Mouse (Mus musculus) hindbrain, embryonic 10.5 days (tissue): ENCODE measurements at regions not wholly inside any gene's neighbourhood (a gene's known extent, or its start where the extent isn't known, plus 50 kb on each side); places are given as distances from the start of the nearest gene placed in this dataset.

Experiments used
- DNase-seq: peaks from one replicate; pipeline ENCODE4 v3.0.0-alpha.2; 2017; ENCODE audit warnings: low spot score
- H3K27ac ChIP-seq: fragments of 300-500 bp; sonication (generic); 2 replicates; pipeline ENCODE4 v1.5.1; 2016; ENCODE audit warnings: mild to moderate bottlenecking, moderate library complexity
- H3K27me3 ChIP-seq: fragments of 300-500 bp; sonication (generic); 2 replicates; pipeline ENCODE4 v1.6.1; 2016; ENCODE audit warnings: mild to moderate bottlenecking; ENCODE audit not compliant: poor library complexity, insufficient read depth, severe bottlenecking
- H3K36me3 ChIP-seq: fragments of 300-500 bp; sonication (generic); 2 replicates; pipeline ENCODE4 v1.6.1; 2016; ENCODE audit warnings: mild to moderate bottlenecking, moderate library complexity
- H3K4me1 ChIP-seq: fragments of 300-500 bp; sonication (generic); replicated peaks from 2 replicates; pipeline ENCODE4 v1.6.1; 2016; ENCODE audit warnings: mild to moderate bottlenecking
- H3K4me3 ChIP-seq: fragments of 300-500 bp; sonication (generic); 2 replicates; pipeline ENCODE4 v1.5.1; 2016; ENCODE audit warnings: mild to moderate bottlenecking, moderate library complexity
- H3K9me3 ChIP-seq: fragments of 300-500 bp; sonication (generic); 2 replicates; pipeline ENCODE4 v1.6.1; 2016; ENCODE audit warnings: mild to moderate bottlenecking, moderate library complexity
- WGBS: fragments of 180-500 bp; shearing (Covaris S2); methylation state at CpG from one replicate; pipeline ENCODE4 v1.1.7; 2016; 5-methylcytosine and 5-hydroxymethylcytosine counted together

- peaks cover 42% of the 10 kb centered on the region for H3K4me1 ChIP-seq
- peaks cover 18% of the 10 kb centered on the region; the same call in 1 of the 2 replicates for H3K27me3 ChIP-seq
- no peaks in the 10 kb centered on the region for H3K9me3 ChIP-seq
- no peaks in the 10 kb centered on the region for H3K36me3 ChIP-seq
- H3K27ac ChIP-seq = no peak overlapping the region
- no peak for DNase-seq
- no peak overlapping the region for H3K4me3 ChIP-seq
- 67% methylated on average over 7 of the region's 7 CpGs for WGBS
Measured at GRCm38 (mm10) chr13:44625792-44626191, 103.5 kb upstream of the Jarid2 start.

DNA sequence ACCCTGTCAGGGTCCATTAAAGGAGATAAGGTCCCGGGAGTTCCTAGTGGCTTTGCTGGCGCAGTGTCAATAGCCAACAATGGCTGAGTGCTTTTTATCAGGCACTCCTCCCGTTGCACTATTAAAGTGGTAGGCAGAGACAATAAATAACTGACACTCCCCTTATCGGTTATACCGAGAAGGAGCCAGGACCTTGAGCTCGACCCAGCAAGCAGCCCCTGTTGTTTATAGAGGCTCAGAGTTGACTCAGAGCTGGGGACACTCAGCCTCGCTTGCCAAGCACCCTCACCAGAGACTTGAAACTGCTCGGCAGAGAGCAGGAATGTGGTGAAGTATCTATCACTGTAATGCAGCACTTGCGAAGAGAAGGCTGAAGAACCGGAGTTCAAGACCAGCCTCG is 102.5 kb upstream of the Jarid2 start:
- no peaks in the 10 kb centered on the region for H3K9me3 ChIP-seq
- DNase-seq = no peak
- no peak overlapping the region for H3K4me3 ChIP-seq
- H3K4me1 ChIP-seq = peaks cover 42% of the 10 kb centered on the region
- H3K36me3 ChIP-seq = no peaks in the 10 kb centered on the region
- H3K27me3 ChIP-seq = peaks cover 18% of the 10 kb centered on the region; the same call in 1 of the 2 replicates
- no peak overlapping the region for H3K27ac ChIP-seq
- WGBS = 52% methylated on average over 11 of the region's 11 CpGs

- no peak for DNase-seq
- Histone ChIP-seq H3K4me3 (no peak overlapping the region), H3K27ac (0 out of 2 replicates have a peak overlapping the region, but pooled peaks have one; percentile 17), H3K27me3 (0 out of 2 replicates have a peak, but pooled peaks cover 9% of the 10 kb centered on the region), H3K36me3 (no peaks in the 10 kb centered on the region), H3K4me1 (peaks cover 25% of the 10 kb centered on the region), H3K9me3 (no peaks in the 10 kb centered on the region)
- 64% methylated on average over 6 of the region's 6 CpGs for WGBS
Measured at GRCm38 (mm10) chr13:44630061-44630460, 99.2 kb upstream of the Jarid2 start.

- peak overlapping the region; percentile 75; the same call in 1 of the 2 replicates for H3K27ac ChIP-seq
- WGBS = 5% methylated on average over 11 of the region's 11 CpGs
- no peaks in the 10 kb centered on the region for H3K9me3 ChIP-seq
- DNase-seq = no peak
- H3K27me3 ChIP-seq = no peaks in the 10 kb centered on the region
- H3K36me3 ChIP-seq = no peaks in the 10 kb centered on the region
- H3K4me3 ChIP-seq = peak overlapping the region; percentile 24
- peaks cover 25% of the 10 kb centered on the region for H3K4me1 ChIP-seq
Measured at GRCm38 (mm10) chr13:44634616-44635015, 94.7 kb upstream of the Jarid2 start.

DNA sequence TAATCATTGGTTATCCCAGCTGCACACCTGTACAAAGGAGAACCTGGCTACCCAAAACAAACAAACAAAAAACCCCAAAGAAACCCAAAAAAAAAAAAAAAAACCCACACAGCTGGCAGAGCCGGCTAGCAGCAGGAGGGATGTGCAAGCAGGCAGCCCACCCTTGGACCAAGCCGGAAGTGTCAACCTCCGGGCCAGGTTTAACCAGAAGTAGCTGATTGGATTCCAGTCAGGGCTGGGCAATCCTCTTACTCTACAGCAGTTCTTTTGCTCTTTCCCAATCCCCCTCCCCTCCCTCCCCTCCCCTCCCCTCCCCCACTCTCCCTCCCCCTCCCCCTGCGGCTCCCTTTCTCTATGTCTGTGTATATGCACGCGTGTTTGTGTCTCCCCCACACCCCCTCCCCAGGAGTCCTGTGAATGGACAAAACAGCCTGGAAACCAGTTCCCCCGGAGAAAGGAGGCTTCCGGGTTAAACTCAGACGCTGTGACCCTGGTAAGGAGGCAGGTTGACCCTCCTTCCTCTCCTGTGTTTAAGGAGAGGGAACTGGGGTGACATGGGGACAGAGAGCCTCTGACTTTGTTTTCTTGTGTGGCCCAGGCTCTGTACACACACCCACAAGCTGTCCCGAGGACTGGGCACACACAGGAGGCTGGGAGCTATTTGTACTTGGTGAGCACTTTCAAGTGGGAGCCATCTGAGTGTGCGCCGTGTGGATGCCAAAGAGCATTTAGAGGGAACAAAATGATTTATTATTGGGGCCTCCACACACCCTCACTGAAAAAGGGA is 93.9 kb upstream of the Jarid2 start:
- Histone ChIP-seq H3K9me3 (no peaks in the 10 kb centered on the region), H3K4me3 (peak overlapping the region; percentile 24), H3K27me3 (no peaks in the 10 kb centered on the region), H3K27ac (peak overlapping the region; percentile 66; the same call in 1 of the 2 replicates), H3K36me3 (no peaks in the 10 kb centered on the region), H3K4me1 (peaks cover 21% of the 10 kb centered on the region)
- peak; percentile 39 for DNase-seq
- WGBS = 10% methylated on average over 11 of the region's 12 CpGs

- 16% methylated on average over 2 of the region's 2 CpGs for WGBS
- Histone ChIP-seq H3K4me1 (peaks cover 21% of the 10 kb centered on the region), H3K27me3 (no peaks in the 10 kb centered on the region), H3K4me3 (no peak overlapping the region), H3K27ac (no peak overlapping the region), H3K36me3 (no peaks in the 10 kb centered on the region), H3K9me3 (no peaks in the 10 kb centered on the region)
- DNase-seq = no peak
Measured at GRCm38 (mm10) chr13:44636008-44636335, 93.3 kb upstream of the Jarid2 start.

DNA sequence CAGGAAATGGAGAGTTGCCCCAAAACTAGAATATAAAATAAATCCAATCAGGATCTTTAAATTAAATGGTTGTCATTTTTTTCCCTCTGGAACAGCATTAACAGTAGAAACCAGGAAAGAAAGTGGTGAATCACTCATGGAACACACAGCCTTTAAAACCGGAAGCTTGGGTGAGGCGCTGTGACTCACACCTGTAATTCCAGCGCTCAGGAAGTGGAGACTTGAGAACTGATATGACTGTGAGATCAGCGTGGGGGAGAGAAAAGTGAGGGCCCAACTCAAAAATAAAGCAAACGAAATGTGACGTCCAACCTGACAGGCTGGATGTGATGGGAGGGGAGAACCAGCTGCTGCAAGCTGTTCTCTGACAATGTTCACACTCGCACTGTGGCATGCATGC is 86.9 kb upstream of the Jarid2 start:
- no peaks in the 10 kb centered on the region for H3K4me1 ChIP-seq
- DNase-seq = no peak
- H3K27ac ChIP-seq = no peak overlapping the region
- no peaks in the 10 kb centered on the region for H3K9me3 ChIP-seq
- H3K4me3 ChIP-seq = no peak overlapping the region
- H3K27me3 ChIP-seq = peaks cover 3% of the 10 kb centered on the region; the same call in 1 of the 2 replicates
- no peaks in the 10 kb centered on the region for H3K36me3 ChIP-seq
- WGBS = 86% methylated on average over 7 of the region's 7 CpGs

DNA sequence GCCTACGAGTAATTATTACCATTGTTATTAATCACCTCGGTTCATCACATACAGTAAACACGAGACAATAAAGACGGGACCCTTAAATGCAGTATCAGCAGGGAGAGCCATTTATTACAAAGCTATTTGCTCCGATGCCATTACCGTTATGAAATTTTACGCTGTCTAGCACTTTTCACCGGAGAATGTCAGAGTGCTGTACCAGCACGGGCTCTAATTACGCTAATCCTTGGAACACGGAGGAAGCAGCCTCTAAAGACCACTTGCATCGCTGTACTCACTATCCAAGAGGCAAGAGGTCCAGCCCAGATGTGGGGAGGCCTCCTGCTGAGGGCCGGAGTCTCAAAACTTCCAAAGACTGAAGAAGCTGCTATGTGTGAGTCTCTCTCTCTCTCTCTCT is 79.2 kb upstream of the Jarid2 start:
- Histone ChIP-seq H3K4me1 (peaks cover 20% of the 10 kb centered on the region), H3K9me3 (no peaks in the 10 kb centered on the region), H3K27me3 (peaks cover 37% of the 10 kb centered on the region), H3K27ac (no peak overlapping the region), H3K4me3 (no peak overlapping the region), H3K36me3 (no peaks in the 10 kb centered on the region)
- no peak for DNase-seq
- 37% methylated on average over 13 of the region's 13 CpGs for WGBS

DNA sequence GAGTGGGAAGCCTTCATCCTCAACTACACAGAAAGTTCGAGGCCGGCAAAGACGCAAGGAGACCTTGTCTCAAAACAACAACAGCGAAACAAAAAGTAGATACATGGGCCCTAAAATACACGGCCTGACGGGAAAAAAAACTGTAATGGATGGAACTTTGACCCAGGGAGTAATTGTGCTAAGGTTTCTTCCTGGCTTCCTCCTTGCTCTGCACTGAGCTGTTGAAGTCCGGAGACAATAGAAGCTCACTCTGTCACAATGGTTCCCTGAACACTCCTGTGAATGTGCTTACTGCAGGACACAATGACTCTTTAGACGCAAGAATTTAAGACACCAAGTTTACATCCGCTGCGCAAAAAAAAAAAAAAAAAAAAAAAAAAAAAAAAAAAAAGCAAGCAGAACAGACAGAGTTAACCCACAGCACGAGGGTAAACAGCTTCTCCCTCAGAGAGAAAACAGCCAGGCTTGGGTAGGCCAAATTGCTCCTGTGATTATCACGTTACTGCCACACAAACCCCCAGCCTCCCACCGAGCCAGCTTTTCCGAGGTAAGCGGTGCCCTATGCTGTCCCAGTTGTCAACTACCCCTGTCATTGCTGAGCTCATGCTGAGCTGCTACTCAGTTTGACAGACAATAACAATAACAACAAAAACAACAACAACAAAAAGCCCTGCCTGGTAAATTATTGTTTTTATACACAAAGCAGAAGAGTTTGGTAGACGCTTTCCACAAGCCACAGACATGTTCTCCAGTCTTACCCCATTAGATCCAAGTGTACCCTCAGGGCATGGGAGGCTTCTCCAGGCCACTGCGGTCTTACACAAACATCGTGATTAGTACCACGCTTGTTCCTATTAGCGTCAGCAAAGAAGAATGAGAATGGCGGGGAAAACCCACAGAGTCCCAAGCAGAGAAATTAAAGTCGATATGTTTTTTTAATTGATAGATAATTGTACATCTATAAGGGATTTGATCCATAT is 77.7 kb upstream of the Jarid2 start:
- no peak overlapping the region for H3K27ac ChIP-seq
- H3K4me3 ChIP-seq = no peak overlapping the region
- 9% methylated on average over 22 of the region's 22 CpGs for WGBS
- peaks cover 20% of the 10 kb centered on the region for H3K4me1 ChIP-seq
- peaks cover 37% of the 10 kb centered on the region for H3K27me3 ChIP-seq
- no peaks in the 10 kb centered on the region for H3K9me3 ChIP-seq
- no peak for DNase-seq
- no peaks in the 10 kb centered on the region for H3K36me3 ChIP-seq

DNA sequence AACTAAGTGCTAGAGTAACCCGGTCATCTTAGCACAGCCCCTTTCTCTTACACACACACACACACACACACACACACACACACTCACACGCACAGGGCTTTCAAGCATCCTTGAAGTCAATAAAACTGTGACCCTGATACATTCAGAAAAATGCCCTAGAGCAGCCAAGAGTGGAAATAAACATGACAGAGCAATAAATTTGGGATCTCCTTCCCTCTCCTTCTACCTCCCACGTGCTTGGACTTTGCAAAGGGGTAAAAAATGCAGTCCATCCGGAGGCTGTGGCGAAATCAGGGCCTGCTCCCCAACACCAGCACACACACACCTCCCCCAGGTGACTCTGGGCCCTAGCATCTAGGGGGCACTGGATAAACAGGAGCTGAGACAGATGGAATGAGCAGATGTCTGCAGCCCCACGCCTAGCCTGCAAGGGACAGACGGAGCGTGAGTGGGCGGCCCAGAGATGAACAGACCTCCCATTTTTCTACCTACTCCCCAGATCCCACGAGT is 71.3 kb upstream of the Jarid2 start:
- Histone ChIP-seq H3K4me3 (no peak overlapping the region), H3K27me3 (no peaks in the 10 kb centered on the region), H3K9me3 (no peaks in the 10 kb centered on the region), H3K36me3 (no peaks in the 10 kb centered on the region), H3K4me1 (peaks cover 11% of the 10 kb centered on the region), H3K27ac (no peak overlapping the region)
- DNase-seq = no peak
- WGBS = 61% methylated on average over 10 of the region's 10 CpGs

DNA sequence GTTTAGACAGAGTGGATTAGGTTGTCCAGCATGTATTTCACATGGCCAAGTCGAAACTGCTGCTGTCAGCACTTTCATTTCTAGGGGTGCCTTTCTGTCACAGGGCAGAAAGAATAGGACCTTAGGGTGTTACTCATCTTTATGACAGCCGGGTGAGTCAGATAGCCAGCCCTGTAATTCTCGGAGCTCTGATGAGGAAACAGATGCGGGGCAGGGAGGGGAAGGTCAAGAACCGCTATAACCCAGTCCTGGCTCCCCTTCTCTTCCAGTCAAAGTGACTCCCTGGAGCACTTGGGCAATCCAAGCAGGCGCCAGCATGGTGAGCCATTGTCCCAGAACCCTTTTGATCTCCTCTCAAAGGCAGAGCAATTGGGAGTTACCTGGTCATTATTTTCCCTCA is 69.4 kb upstream of the Jarid2 start:
- no peaks in the 10 kb centered on the region for H3K9me3 ChIP-seq
- no peak overlapping the region for H3K27ac ChIP-seq
- DNase-seq = no peak
- H3K4me3 ChIP-seq = no peak overlapping the region
- no peaks in the 10 kb centered on the region for H3K27me3 ChIP-seq
- 73% methylated on average over 6 of the region's 6 CpGs for WGBS
- H3K4me1 ChIP-seq = peaks cover 11% of the 10 kb centered on the region
- no peaks in the 10 kb centered on the region for H3K36me3 ChIP-seq

GRCm38 (mm10) chr13:44663062-44663461 is 66.2 kb upstream of the Jarid2 start:
- Histone ChIP-seq H3K9me3 (no peaks in the 10 kb centered on the region), H3K27me3 (no peaks in the 10 kb centered on the region), H3K36me3 (no peaks in the 10 kb centered on the region), H3K4me3 (no peak overlapping the region), H3K4me1 (peaks cover 9% of the 10 kb centered on the region), H3K27ac (no peak overlapping the region)
- DNase-seq = no peak
- WGBS = 90% methylated on average over 11 of the region's 11 CpGs

DNA sequence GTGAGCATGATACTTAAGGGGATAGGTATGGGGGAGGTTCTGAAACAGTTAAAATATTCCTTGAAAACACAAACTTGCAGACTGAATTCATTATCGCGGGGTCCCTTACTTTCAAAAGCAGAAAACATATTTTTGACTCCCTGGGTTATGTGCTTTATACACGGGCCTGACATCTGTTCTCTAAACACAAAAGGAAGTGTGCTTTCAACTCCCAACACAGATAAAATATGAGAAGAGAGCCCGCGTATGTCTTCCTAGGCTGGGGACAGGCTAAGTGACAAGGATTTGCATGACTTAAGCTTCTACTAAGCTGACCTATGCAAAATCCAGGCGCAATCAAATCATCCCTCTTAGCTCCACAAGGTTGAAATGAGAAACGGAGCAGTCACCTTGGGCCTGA is 65.5 kb upstream of the Jarid2 start:
- Histone ChIP-seq H3K9me3 (no peaks in the 10 kb centered on the region), H3K27me3 (no peaks in the 10 kb centered on the region), H3K27ac (no peak overlapping the region), H3K4me3 (no peak overlapping the region), H3K36me3 (no peaks in the 10 kb centered on the region), H3K4me1 (0 out of 2 replicates have a peak, but pooled peaks cover 5% of the 10 kb centered on the region)
- no peak for DNase-seq
- WGBS = 74% methylated on average over 7 of the region's 7 CpGs
